Mouse (Mus musculus): ENCODE results near the gene Antxr1. TPM values are rescaled to one million over a fixed set of nuclear protein-coding genes. Genes with fewer than 3 reads are reported as not detected.
A peak's percentile ranks its signal among the peaks of the same experiment; 100 is the strongest.

Antxr1 gene
- total RNA-seq, 1 experiment from 2014 or later, result 0.10 TPM

- ATAC-seq (replicated peaks in 1 of 2; ENCODE audit: insufficient read depth in 1 of 2, low FRiP score in 2 of 2, low TSS enrichment in 1 of 2, low read depth in 1 of 2, poor library complexity in 2 of 2, severe bottlenecking in 2 of 2), result no peak
Observed at GRCm38 (mm10) chr6:87222854-87223631, 112.6 kb downstream of the Antxr1 start.

- ATAC-seq (replicated peaks in 1 of 2; ENCODE audit: insufficient read depth in 1 of 2, low FRiP score in 2 of 2, low TSS enrichment in 1 of 2, low read depth in 1 of 2, poor library complexity in 2 of 2, severe bottlenecking in 2 of 2), result no peak
Observed at GRCm38 (mm10) chr6:87219061-87219992, 116.3 kb downstream of the Antxr1 start.

DNA sequence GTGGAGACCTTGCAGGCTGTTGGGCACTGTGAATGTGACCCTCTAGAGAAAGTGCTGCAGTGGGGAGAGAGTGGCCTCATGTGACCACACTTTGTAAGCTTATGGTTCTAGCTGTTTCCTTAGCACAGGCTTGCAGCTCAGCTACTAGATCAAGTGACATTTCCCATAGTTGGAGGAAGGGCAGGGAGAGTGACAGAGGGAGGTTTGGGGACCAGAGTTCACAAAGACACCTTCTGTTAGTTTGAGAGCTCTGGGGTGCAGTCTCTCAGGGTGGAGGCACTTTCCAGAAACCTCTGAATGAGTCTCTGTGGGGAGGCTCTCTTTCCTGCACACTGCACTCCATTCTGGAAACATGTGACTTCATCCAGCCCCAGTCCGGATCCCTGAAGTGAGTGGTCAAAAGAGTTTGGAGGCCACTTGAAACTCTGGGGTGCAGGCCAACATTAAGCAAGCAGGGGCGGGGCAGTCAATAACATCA, 119.5 kb downstream of the Antxr1 start:
- no peak for ATAC-seq (replicated peaks in 1 of 2; ENCODE audit: insufficient read depth in 1 of 2, low FRiP score in 2 of 2, low TSS enrichment in 1 of 2, low read depth in 1 of 2, poor library complexity in 2 of 2, severe bottlenecking in 2 of 2)

GRCm38 (mm10) chr6:87213262-87213661, 122.4 kb downstream of the Antxr1 start:
- ATAC-seq (replicated peaks in 1 of 2; ENCODE audit: insufficient read depth in 1 of 2, low FRiP score in 2 of 2, low TSS enrichment in 1 of 2, low read depth in 1 of 2, poor library complexity in 2 of 2, severe bottlenecking in 2 of 2), result peak in 1 of 2 experiments; percentile 21; a peak in 1 of 4 replicates

GRCm38 (mm10) chr6:87211551-87211950, 124.1 kb downstream of the Antxr1 start:
- no peak for ATAC-seq (replicated peaks in 1 of 2; ENCODE audit: insufficient read depth in 1 of 2, low FRiP score in 2 of 2, low TSS enrichment in 1 of 2, low read depth in 1 of 2, poor library complexity in 2 of 2, severe bottlenecking in 2 of 2)

- peak; percentile 42 to 48; a peak in 2 of 4 replicates for ATAC-seq (replicated peaks in 1 of 2; ENCODE audit: insufficient read depth in 1 of 2, low FRiP score in 2 of 2, low TSS enrichment in 1 of 2, low read depth in 1 of 2, poor library complexity in 2 of 2, severe bottlenecking in 2 of 2)
Observed at GRCm38 (mm10) chr6:87207373-87207982, 128.1 kb downstream of the Antxr1 start.

GRCm38 (mm10) chr6:87206790-87207189, 128.8 kb downstream of the Antxr1 start:
- ATAC-seq (replicated peaks in 1 of 2; ENCODE audit: insufficient read depth in 1 of 2, low FRiP score in 2 of 2, low TSS enrichment in 1 of 2, low read depth in 1 of 2, poor library complexity in 2 of 2, severe bottlenecking in 2 of 2), result no peak

GRCm38 (mm10) chr6:87203467-87203866, 132.2 kb downstream of the Antxr1 start:
- ATAC-seq (replicated peaks in 1 of 2; ENCODE audit: insufficient read depth in 1 of 2, low FRiP score in 2 of 2, low TSS enrichment in 1 of 2, low read depth in 1 of 2, poor library complexity in 2 of 2, severe bottlenecking in 2 of 2), result no peak

- no peak for ATAC-seq (replicated peaks in 1 of 2; ENCODE audit: insufficient read depth in 1 of 2, low FRiP score in 2 of 2, low TSS enrichment in 1 of 2, low read depth in 1 of 2, poor library complexity in 2 of 2, severe bottlenecking in 2 of 2)
Observed at GRCm38 (mm10) chr6:87203065-87203464, 132.6 kb downstream of the Antxr1 start.

- no peak for ATAC-seq (replicated peaks in 1 of 2; ENCODE audit: insufficient read depth in 1 of 2, low FRiP score in 2 of 2, low TSS enrichment in 1 of 2, low read depth in 1 of 2, poor library complexity in 2 of 2, severe bottlenecking in 2 of 2)
Observed at GRCm38 (mm10) chr6:87202048-87202605, 133.5 kb downstream of the Antxr1 start.

DNA sequence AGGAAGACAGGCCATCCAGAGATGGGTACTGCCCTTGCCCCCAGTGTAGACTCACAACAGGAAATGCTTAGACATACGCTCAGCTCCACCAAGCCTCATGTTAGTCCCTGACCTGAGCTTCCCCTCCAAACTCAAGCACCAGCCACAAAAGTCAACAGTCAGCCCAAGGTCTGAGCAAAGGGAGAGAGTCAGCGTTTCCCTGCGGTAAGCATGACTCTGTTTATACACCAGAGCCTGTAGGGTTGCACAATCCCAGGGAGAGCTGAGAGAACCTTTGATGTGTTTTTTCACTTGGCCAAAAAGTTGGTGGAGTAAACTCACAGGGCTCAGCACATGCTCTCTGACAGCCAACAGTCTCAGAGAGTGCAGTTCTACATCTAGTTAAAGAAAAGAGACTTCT, 145.9 kb downstream of the Antxr1 start:
- peak; percentile 55 to 75 for ATAC-seq (replicated peaks in 1 of 2; ENCODE audit: insufficient read depth in 1 of 2, low FRiP score in 2 of 2, low TSS enrichment in 1 of 2, low read depth in 1 of 2, poor library complexity in 2 of 2, severe bottlenecking in 2 of 2)

DNA sequence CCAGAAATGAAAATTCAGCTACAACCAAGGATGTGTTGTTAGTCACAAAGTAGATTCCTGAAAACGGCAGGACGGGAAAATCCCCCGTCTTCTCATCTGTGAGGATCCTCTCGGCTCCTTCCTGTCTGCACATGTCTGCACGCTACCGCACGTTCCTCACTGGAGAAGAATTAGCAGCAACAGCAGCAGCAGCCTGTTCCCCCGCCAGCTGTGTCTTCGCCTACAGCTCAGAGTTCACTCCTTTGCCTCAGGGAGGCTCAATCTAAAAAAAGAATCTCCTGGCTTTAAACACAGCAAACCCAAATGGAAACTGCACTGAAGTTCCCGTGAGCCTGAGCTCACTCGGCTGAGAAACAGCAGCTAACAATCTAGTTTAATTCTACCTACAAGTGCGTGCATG, 148.6 kb downstream of the Antxr1 start:
- no peak for ATAC-seq (replicated peaks in 1 of 2; ENCODE audit: insufficient read depth in 1 of 2, low FRiP score in 2 of 2, low TSS enrichment in 1 of 2, low read depth in 1 of 2, poor library complexity in 2 of 2, severe bottlenecking in 2 of 2)

DNA sequence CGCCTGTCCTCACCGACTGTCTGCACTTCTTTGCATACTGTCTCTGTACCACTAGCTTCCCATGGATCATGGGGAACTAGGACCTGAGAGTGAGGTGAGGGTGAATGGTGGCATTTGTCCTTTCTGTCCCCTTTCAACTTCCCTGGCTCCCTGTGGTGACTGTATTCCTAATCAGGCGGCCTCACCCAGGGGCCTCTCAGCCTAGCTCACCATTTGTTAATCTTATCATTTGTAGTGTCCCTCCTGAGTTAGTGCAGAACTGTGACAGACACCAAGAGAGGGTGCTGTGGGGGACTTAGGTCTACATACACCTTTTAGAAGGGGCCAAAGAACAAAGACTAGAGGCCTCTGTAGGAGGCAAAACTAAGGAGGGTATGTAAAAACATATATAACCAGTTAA, 151.2 kb downstream of the Antxr1 start:
- no peak for ATAC-seq (replicated peaks in 1 of 2; ENCODE audit: insufficient read depth in 1 of 2, low FRiP score in 2 of 2, low TSS enrichment in 1 of 2, low read depth in 1 of 2, poor library complexity in 2 of 2, severe bottlenecking in 2 of 2)

GRCm38 (mm10) chr6:87183981-87184380, 151.6 kb downstream of the Antxr1 start:
- peak; percentile 62 to 66 for ATAC-seq (replicated peaks in 1 of 2; ENCODE audit: insufficient read depth in 1 of 2, low FRiP score in 2 of 2, low TSS enrichment in 1 of 2, low read depth in 1 of 2, poor library complexity in 2 of 2, severe bottlenecking in 2 of 2)

GRCm38 (mm10) chr6:87183159-87183558, 152.5 kb downstream of the Antxr1 start:
- ATAC-seq (replicated peaks in 1 of 2; ENCODE audit: insufficient read depth in 1 of 2, low FRiP score in 2 of 2, low TSS enrichment in 1 of 2, low read depth in 1 of 2, poor library complexity in 2 of 2, severe bottlenecking in 2 of 2), result peak; percentile 36 to 60; a peak in 2 of 4 replicates

GRCm38 (mm10) chr6:87182736-87183135, 152.9 kb downstream of the Antxr1 start:
- ATAC-seq (replicated peaks in 1 of 2; ENCODE audit: insufficient read depth in 1 of 2, low FRiP score in 2 of 2, low TSS enrichment in 1 of 2, low read depth in 1 of 2, poor library complexity in 2 of 2, severe bottlenecking in 2 of 2), result no peak

- no peak for ATAC-seq (replicated peaks in 1 of 2; ENCODE audit: insufficient read depth in 1 of 2, low FRiP score in 2 of 2, low TSS enrichment in 1 of 2, low read depth in 1 of 2, poor library complexity in 2 of 2, severe bottlenecking in 2 of 2)
Observed at GRCm38 (mm10) chr6:87171461-87171860, 164.2 kb downstream of the Antxr1 start.
